Comparison of ENCODE assay signal across 9 mouse cellular contexts in genomic region chr14:33033424-33033823, GRCm38 (mm10). TPM values are rescaled to one million over a fixed set of nuclear protein-coding genes. Genes with fewer than 3 reads are reported as not detected.
DNase-seq lines count a peak whose midpoint lies in the region; ATAC-seq and TF ChIP-seq lines count a peak whose summit lies in the region.
"Had no signal": no experiment of that assay in that cellular context is flagged by ENCODE, and none has a peak within 500 bp of the region (broad histone marks: within the 10 kb centered on the region; RNA-seq: fewer than 3 reads in every experiment).

No protein-coding gene starts in this region.

- H3K27ac ChIP-seq in forebrain, embryonic 14.5 days (ENCODE audit: low read depth, low read length) = no peak overlapping the region
- no peak overlapping the region for H3K27ac ChIP-seq in forebrain, embryonic 15.5 days (replicated peaks)
- H3K27ac ChIP-seq in limb, embryonic 10.5 days = no peak overlapping the region
- H3K27ac ChIP-seq: lung, embryonic 15.5 days had no signal

- no peaks in the 10 kb centered on the region for H3K4me1 ChIP-seq in forebrain, embryonic 14.5 days (ENCODE audit: control insufficient read depth, insufficient read depth, low read length)
- no peaks in the 10 kb centered on the region for H3K4me1 ChIP-seq in forebrain, embryonic 15.5 days
- no peaks in the 10 kb centered on the region for H3K4me1 ChIP-seq in lung, adult 2 months (ENCODE audit: control insufficient read depth, insufficient read depth, low read length)
- H3K4me1 ChIP-seq in limb, embryonic 10.5 days = peaks cover 13% of the 10 kb centered on the region
- H3K4me1 ChIP-seq: lung, embryonic 15.5 days had no signal

- TF ChIP-seq CTCF in lung, adult 2 months (IDR thresholded peaks at IDR 0.05; ENCODE audit: insufficient read depth, low read length) = peak; percentile 57

- 35% methylated on average over 6 of the region's 6 CpGs for WGBS in forebrain, embryonic 14.5 days
- 41% methylated on average over 6 of the region's 6 CpGs for WGBS in forebrain, embryonic 15.5 days
- WGBS in lung, adult 2 months = 42% methylated on average over 6 of the region's 6 CpGs
- 43% methylated on average over 6 of the region's 6 CpGs for WGBS in limb, embryonic 10.5 days

- DNase-seq in forebrain, embryonic 14.5 days (ENCODE audit: low spot score) = peak; percentile 58
- DNase-seq in lung, adult 2 months = peak; percentile 5
- no peak for DNase-seq in lung, postnatal 25 days (ENCODE audit: low spot score)
- DNase-seq in cerebellum, postnatal 4 days (ENCODE audit: low spot score in 2 of 2) = peak; percentile 29 to 38
- peak; percentile 61 for DNase-seq in limb, embryonic 10.5 days (ENCODE audit: low spot score)
- DNase-seq in urinary bladder, postnatal 10 days (ENCODE audit: low spot score) = no peak
- no peak for DNase-seq in adipocyte (ENCODE audit: low spot score)

- no peak overlapping the region for H3K9ac ChIP-seq in forebrain, embryonic 14.5 days (ENCODE audit: low read length)
- H3K9ac ChIP-seq in forebrain, embryonic 15.5 days (replicated peaks) = no peak overlapping the region
- H3K9ac ChIP-seq: lung, embryonic 15.5 days had no signal

- no peaks in the 10 kb centered on the region for H3K36me3 ChIP-seq in forebrain, embryonic 14.5 days (ENCODE audit: control insufficient read depth, insufficient read depth, low read length)
- no peaks in the 10 kb centered on the region for H3K36me3 ChIP-seq in forebrain, embryonic 15.5 days
- no peaks in the 10 kb centered on the region for H3K36me3 ChIP-seq in limb, embryonic 10.5 days
- H3K36me3 ChIP-seq: lung, embryonic 15.5 days had no signal

- H3K4me3 ChIP-seq in forebrain, embryonic 14.5 days (ENCODE audit: low read depth, low read length) = no peak overlapping the region
- no peak overlapping the region for H3K4me3 ChIP-seq in forebrain, embryonic 15.5 days
- H3K4me3 ChIP-seq in lung, adult 2 months (replicated peaks; ENCODE audit: extremely low read depth, low read depth, low read length) = no peak overlapping the region
- no peak overlapping the region for H3K4me3 ChIP-seq in limb, embryonic 10.5 days
- H3K4me3 ChIP-seq: lung, embryonic 15.5 days had no signal

- no peaks in the 10 kb centered on the region for H3K9me3 ChIP-seq in forebrain, embryonic 14.5 days (replicated peaks; ENCODE audit: control insufficient read depth, low read length)
- H3K9me3 ChIP-seq in forebrain, embryonic 15.5 days = no peaks in the 10 kb centered on the region
- H3K9me3 ChIP-seq in limb, embryonic 10.5 days (replicated peaks) = no peaks in the 10 kb centered on the region
- H3K9me3 ChIP-seq: lung, embryonic 15.5 days had no signal

- TF ChIP-seq POLR2A in lung, adult 2 months (IDR thresholded peaks at IDR 0.05; ENCODE audit: borderline replicate concordance, extremely low read depth, low read depth, low read length) = no peak

- H3K27me3 ChIP-seq in forebrain, embryonic 14.5 days (replicated peaks; ENCODE audit: control insufficient read depth, insufficient read depth, low read length) = no peaks in the 10 kb centered on the region
- H3K27me3 ChIP-seq in forebrain, embryonic 15.5 days = no peaks in the 10 kb centered on the region
- H3K27me3 ChIP-seq in limb, embryonic 10.5 days (ENCODE audit: low read depth, poor library complexity, severe bottlenecking) = 0 out of 2 replicates have a peak, but pooled peaks cover 4% of the 10 kb centered on the region
- H3K27me3 ChIP-seq: lung, embryonic 15.5 days had no signal

- H3K4me2 ChIP-seq in forebrain, embryonic 14.5 days (ENCODE audit: low read length) = no peak overlapping the region
- no peak overlapping the region for H3K4me2 ChIP-seq in forebrain, embryonic 15.5 days (replicated peaks)
- H3K4me2 ChIP-seq: lung, embryonic 15.5 days had no signal

- no peak for ATAC-seq in forebrain, embryonic 14.5 days
- ATAC-seq in forebrain, embryonic 15.5 days (replicated peaks) = no peak

RNA-seq across cellular contexts. Expression of gene Lrrc18, which starts 42.2 kb away (rescaled TPM):
- polyA plus RNA-seq in forebrain, embryonic 14.5 days (2014; fragmentation: Nextera tagmentation; extraction: Ambion mirVana) = 0.35 and 0.36 TPM in 2 replicates
- polyA plus RNA-seq in forebrain, embryonic 15.5 days (2015; fragmentation: Nextera tagmentation; extraction: Ambion mirVana) = 0.17 TPM in 1 of 2 replicates, not detected in the other
- 2.1 and 2.4 TPM in 2 replicates for polyA plus RNA-seq in lung, adult 2 months (2012; rRNA removed)
- polyA plus RNA-seq in limb, embryonic 10.5 days (2016; fragmentation: Nextera tagmentation; extraction: Ambion mirVana) = 0.38 and 0.51 TPM in 2 replicates

Comparison
In these comparisons a context has a peak if more than half of its experiments do, and no peak if none do; other contexts are left out.
1. DNase-seq: peak in forebrain, embryonic 14.5 days (single experiment), lung, adult 2 months (single experiment), cerebellum, postnatal 4 days (2 of 2) and limb, embryonic 10.5 days (single experiment); none in lung, postnatal 25 days (single experiment), urinary bladder, postnatal 10 days (single experiment) and adipocyte (single experiment).